Mouse (Mus musculus): ENCODE results near the gene Nod2.

DNA sequence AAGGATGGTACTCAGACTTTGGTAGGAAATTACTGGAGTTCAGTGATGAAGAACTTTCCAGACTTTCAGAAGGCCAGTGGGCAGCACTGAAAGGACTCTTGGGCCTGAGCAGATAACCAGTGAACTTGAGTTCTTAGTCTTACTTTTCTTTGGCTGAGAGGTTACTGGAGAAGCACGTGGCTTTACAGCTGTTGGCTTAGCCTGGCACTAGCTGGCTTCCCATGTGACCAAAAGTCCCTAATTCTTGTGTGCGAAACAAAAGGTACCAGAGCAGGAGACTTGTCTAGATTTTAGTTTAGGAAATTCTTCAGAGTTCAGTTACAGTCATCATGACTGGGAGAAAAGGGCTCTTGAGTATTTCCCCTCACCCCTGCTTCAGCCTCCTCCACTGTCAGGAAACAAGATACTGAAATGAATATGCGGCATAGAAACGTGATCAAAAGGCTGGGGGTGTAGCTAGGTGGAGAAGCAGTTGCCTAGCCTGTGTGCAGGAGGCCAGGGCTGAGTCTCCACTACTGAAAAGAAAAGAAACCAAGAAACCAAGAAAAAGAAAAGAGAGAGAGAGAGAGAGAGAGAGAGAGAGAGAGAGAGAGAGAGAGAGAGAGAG lies 44.3 kb downstream of the Nod2 start:
- no peak for TF ChIP-seq CTCF (IDR thresholded peaks at IDR 0.05; ENCODE audit: control insufficient read depth, insufficient read depth, insufficient read length)
- no peak for TF ChIP-seq MYOD1 (IDR thresholded peaks at IDR 0.05; ENCODE audit: control insufficient read depth, insufficient read length, low read depth)
- TF ChIP-seq MYOG (IDR thresholded peaks at IDR 0.05; ENCODE audit: control insufficient read depth, extremely low read depth, insufficient read length): no peak

All from C2C12 (cell line).